Mouse (Mus musculus): ENCODE data around the gene Gapt. TPM values are rescaled to one million over a fixed set of nuclear protein-coding genes. Genes with fewer than 3 reads are reported as not detected.

The Gapt gene
- polyA plus RNA-seq, 1 experiment from 2014 or later = 0.38 TPM

DNA sequence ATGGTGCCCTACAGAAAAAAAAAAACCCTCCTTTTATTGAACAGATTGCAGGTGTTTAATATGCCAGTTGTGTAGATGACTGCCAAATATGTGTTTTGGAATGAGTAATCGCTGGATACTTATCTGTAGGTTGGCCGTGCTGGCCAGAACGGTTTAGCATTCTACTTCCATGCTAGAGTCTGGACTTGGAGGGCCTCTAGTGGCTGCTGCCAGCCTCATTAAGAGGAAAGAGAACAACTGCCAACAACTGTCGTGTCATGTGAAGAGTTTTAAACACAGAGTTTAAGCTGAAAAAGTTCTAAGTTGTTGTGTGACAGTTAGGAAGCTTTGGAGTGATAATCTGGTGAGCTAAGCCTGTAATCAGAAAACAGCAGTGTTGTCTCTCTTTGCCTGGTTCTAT is 38.3 kb downstream of the Gapt start:
- H3K27me3 ChIP-seq = no peaks in the 10 kb centered on the region
- ATAC-seq (replicated peaks; ENCODE audit: low FRiP score) = no peak
- H3K4me1 ChIP-seq = no peaks in the 10 kb centered on the region
- H3K27ac ChIP-seq = no peak overlapping the region
- H3K4me3 ChIP-seq (replicated peaks) = no peak overlapping the region
- WGBS = 71% methylated on average over 4 of the region's 4 CpGs
- no peak overlapping the region for H3K4me2 ChIP-seq
- no peaks in the 10 kb centered on the region for H3K9me3 ChIP-seq (replicated peaks)
- H3K9ac ChIP-seq = no peak overlapping the region
- no peaks in the 10 kb centered on the region for H3K36me3 ChIP-seq

DNA sequence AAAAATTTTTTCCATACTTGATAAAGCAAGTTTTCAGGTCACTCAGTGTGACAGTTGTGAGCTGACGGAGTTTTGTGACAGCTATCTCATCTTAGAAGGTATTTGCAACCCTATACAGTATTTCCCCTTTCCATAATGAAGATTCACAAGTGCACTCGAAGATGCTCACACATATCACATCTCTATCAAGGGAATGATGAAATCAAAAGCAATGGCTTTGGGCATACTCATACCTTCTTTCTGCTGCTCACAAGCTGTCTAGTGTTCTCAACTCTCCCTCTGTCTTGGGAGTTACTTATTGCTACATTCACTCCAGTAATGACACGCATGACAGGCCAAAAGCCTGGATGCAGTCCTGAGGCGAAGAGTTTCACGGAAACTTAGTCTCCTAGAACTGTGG is 49.8 kb downstream of the Gapt start:
- no peak overlapping the region for H3K27ac ChIP-seq
- no peaks in the 10 kb centered on the region for H3K27me3 ChIP-seq
- no peak overlapping the region for H3K4me2 ChIP-seq
- no peak overlapping the region for H3K4me3 ChIP-seq (replicated peaks)
- no peaks in the 10 kb centered on the region for H3K9me3 ChIP-seq (replicated peaks)
- H3K4me1 ChIP-seq = no peaks in the 10 kb centered on the region
- WGBS = 73% methylated on average over 5 of the region's 5 CpGs
- no peak overlapping the region for H3K9ac ChIP-seq
- no peaks in the 10 kb centered on the region for H3K36me3 ChIP-seq
- ATAC-seq (replicated peaks; ENCODE audit: low FRiP score) = no peak

Other genes with a start within 250 kb of the Gapt start
- 0.41 and 2.9 TPM in 2 replicates for gene Rab3c, start 76.2 kb downstream of the Gapt start, polyA plus RNA-seq (2015; fragmentation: Nextera tagmentation; extraction: Ambion mirVana)
- 83.9 and 89.1 TPM in 2 replicates for gene Plk2, start 37.8 kb upstream of the Gapt start, polyA plus RNA-seq (2015; fragmentation: Nextera tagmentation; extraction: Ambion mirVana)